Mouse (Mus musculus) CD4-positive, CD25-positive, alpha-beta regulatory T cell, adult 4 months (primary cell): ENCODE measurements around the gene Plk5. TPM values are rescaled to one million over a fixed set of nuclear protein-coding genes. Genes with fewer than 3 reads are reported as not detected.

Experiments used
- ATAC-seq: one replicate; pipeline ENCODE4 v1.8.0; 2017
- polyA plus RNA-seq, 2 experiments: library from polyadenylated mRNA; unstranded; fragments of 100-300 nt; shearing (Covaris generic); gene quantifications; one replicate each; pipeline ENCODE4 v1.2.1; 2017

Plk5 gene
- polyA plus RNA-seq, 2 experiments from 2014 or later = not detected

DNA sequence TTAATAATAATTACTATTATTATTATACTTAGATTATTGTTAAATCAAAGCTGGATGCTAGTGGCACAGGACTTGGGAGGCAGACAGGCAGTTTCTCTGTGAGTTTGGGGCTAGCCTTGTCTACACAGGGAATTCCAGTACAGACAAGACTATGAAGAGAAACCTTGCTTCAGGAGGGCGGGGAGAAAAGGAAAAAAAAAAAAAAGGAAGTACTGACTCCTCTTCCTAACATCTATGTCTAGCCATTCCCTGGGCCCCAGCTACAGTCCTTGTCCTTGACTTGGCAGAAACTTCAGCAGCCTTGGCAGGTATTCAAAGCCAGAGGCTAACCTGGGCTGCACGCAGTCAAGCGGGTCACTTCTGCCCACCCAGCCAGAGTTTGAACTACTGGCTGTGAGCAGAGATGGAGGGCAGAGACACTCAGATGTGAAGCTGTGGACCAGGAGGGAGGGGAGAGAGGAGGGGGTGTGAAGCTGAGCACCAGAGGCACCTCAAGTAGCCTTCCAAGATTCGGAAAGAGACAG, 33.0 kb downstream of the Plk5 start:
- ATAC-seq = no peak

DNA sequence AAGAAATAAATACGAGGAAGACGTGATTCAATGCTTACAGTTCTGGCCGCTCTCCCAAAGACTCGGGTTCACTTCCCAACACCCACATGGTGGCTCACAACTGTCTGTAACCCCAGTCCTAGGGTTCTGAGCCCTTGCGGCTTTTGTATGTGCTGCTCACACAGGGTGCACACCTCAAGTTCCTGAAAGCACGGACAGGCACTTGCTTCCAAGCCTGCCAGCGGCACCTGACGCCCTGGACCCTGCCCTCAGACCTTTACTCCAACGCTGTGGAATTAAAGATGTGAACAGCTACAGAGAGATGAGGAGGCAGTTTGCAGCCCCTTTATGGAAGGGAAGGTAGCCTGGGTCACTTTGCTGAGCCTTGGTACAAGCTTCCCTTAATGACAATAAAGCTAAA, 34.4 kb downstream of the Plk5 start:
- no peak for ATAC-seq

GRCm38 (mm10) chr10:80392687-80393086, 36.4 kb downstream of the Plk5 start:
- ATAC-seq = no peak

DNA sequence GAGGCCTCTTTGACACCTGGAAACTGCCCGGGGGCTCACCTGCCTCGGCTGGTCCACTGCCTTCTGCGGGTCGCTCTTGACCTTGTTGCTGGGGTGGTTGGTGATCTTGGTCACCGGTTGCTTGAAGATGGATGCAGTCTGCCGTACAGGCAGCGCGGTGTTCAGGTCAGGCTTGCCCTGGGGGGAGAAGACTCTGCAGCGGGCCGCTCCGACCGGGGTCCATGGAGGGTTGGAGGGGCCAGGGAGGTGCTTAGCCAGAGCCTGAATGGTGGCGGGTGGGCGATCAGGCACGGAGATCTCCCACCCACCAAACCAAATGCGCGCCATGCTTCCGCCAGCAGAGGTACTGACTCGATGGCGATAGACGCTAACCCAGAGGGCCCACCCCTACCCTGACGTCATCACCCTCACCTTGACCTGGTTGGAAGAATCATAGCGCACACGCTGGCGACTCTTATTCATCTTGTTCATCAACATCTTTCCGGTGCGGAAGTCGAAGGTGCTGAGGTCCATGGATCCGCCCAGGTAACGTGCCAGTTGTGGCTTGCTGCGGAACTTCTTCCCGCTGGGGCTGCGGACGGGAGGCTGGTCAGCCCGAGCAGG, 38.9 kb downstream of the Plk5 start:
- ATAC-seq = no peak

GRCm38 (mm10) chr10:80396822-80397523, 40.7 kb downstream of the Plk5 start:
- no peak for ATAC-seq

DNA sequence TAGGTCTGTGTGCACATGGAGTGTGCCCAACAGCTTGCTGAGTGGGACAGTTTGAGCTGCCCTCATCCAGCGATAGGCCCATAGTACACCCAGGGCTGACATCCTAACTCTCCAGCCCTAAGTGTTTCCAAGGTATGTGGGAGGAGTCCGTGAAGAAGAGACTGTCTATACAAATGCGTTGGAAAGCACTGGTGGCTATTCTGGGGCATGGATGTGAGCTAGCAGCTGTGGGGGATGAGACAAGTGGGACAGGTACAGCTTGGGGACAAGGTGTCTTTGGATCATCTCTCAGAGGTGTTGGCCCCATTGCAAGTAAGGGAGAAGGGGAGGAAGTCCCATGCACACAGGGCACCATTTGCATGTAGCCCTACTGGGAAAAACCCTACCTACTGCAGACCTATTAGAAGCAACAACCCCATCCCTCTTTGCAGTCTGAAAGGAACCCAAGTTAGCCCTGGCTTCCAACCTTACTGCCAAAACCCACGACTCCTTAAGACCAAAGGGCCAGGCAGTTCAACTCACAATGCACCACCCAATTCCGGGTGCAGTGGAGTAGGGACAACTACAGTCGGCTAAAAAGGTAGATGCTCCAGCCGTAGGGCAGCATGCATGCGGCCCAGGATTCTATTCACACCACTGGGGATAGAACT, 41.4 kb downstream of the Plk5 start:
- ATAC-seq = no peak

- no peak for ATAC-seq
Observed at GRCm38 (mm10) chr10:80398174-80398535, 41.9 kb downstream of the Plk5 start.

GRCm38 (mm10) chr10:80398719-80399190, 42.5 kb downstream of the Plk5 start:
- ATAC-seq = peak; percentile 33

DNA sequence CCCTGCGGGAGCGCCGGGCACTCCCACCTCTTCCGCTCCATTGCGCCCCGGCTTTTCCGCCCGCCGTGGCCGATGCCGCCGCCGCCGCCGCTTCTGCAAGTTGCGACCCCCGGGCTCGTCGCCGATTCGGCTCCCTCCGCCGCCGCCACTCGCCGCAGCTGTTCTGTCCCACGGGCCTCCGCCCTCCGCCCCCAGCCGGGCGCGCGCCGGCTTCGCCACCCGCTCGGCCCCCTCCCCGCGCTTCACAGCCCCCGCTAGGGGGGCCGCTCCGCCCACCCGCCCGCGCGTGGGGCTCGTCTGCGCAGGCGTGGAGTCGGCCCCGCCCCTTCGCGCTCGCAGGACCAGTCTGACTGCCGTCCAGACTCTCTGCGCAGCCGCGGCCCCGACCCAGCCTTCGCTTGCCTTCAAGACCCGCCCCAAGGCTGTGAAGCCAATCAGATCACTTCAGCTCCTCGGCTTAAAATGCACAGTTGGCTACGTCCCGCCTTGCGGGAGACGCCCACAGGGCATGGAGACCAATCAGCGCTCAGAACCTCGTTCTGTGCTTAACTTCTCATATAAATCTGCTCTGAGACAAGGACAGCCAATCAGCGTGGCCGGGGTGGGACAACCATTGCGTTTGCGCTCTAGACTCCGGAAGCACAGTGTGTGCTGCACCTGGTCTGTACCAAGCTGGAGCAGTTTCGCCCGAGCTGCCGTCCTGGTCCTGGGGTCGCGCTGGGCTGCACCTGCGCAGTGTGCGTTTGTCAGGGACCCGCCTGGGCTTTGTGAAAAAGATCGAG, 43.1 kb downstream of the Plk5 start, which contains the start of gene Mbd3:
Gene Mbd3, minus strand, starts transcription at position 360 of the 782 bp plus-strand sequence.
- peak; percentile 94 for ATAC-seq

- ATAC-seq = peak; percentile 1
Observed at GRCm38 (mm10) chr10:80399973-80400703, 43.9 kb downstream of the Plk5 start.

DNA sequence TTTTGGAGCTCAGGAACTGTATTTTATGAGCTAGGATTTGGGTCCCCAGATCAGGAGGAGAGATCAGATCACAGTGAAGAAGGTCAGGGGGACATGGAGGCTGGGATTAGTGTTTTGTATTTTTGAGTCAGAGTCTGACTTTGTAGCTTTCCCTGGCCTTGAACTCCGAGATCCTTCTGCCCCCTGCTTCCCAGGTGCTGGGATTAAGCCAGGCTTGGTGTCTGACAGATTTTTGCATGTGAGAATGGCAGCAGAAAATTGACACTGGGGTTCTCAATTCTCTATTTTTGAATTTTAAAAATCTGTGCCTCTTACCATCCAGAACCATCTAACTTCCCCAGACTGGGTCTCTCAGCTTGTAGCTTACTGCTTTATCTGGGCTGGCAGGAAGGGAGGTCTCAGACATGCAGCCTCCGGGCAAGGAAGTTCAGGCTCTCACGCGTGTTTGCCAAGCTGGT, 44.5 kb downstream of the Plk5 start:
- no peak for ATAC-seq

DNA sequence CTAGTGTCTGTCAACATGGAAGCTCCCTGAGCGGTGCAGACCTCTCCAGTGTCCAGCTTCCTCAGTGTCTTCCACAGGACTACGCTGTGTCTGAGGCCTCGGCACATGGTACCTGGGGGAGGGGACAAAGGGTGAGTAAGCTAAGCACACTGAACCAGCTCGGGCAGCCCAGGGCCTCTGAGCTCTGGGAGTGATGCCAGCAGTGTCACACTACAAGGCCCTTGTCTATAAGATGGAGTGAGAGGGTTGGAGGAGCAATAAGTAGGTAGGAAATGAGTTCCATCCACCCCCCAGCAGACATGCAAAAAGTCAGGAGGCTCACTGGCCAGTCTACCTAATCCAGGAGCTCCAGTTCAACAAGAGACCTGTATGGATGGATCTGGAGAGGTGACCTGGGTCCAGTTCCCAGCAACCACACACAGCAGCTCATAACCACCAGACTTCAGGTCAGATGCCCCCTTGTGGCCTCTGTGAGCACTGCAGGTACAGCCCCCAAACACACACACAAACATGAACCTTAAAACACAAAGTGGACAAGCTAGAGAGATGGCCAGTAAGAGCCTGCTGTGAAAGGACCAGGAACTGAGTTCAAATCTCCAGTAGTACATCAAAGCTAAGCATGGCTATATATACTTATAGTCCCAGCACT, 46.9 kb downstream of the Plk5 start:
- ATAC-seq = no peak

- no peak for ATAC-seq
Observed at GRCm38 (mm10) chr10:80405481-80406173, 49.4 kb downstream of the Plk5 start.

- peak; percentile 91 for ATAC-seq
Observed at GRCm38 (mm10) chr10:80406684-80407501, 50.6 kb downstream of the Plk5 start, which contains the start of gene Uqcr11. TSS of gene Uqcr11 (minus strand) at chr10:80406830.

GRCm38 (mm10) chr10:80407924-80408323, 51.7 kb downstream of the Plk5 start:
- ATAC-seq = no peak

GRCm38 (mm10) chr10:80412656-80413541, 56.6 kb downstream of the Plk5 start:
- no peak for ATAC-seq
